Mouse (Mus musculus): ENCODE measurements around the gene Agtpbp1.

Gene Agtpbp1

GRCm38 (mm10) chr13:59477451-59477850 lies 107.6 kb downstream of the Agtpbp1 start:
- DNase-seq: no peak

- DNase-seq: no peak
These were observed 110.1 kb downstream of the Agtpbp1 start for GRCm38 (mm10) chr13:59474973-59475372.

GRCm38 (mm10) chr13:59473341-59473740 lies 111.7 kb downstream of the Agtpbp1 start:
- DNase-seq: no peak

DNA sequence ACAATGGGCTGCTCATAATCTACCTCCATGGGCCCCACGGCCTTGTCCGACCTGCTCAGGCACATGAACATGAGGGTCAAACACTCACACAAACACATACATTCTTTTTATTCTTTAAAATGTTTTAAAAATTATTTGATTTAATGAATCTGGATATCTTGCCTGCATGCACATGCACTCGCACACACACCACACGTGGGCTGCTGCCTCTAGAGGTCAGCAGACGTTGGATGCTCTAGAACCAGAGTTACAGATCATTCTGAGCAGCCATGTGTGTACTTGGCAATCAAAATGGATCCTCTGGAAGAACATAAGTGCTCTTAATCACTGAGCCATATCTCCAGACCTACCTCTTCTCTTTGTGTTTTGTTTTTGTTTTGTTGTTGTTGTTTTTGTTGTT lies 112.8 kb downstream of the Agtpbp1 start:
- peak; percentile 13 for DNase-seq

DNA sequence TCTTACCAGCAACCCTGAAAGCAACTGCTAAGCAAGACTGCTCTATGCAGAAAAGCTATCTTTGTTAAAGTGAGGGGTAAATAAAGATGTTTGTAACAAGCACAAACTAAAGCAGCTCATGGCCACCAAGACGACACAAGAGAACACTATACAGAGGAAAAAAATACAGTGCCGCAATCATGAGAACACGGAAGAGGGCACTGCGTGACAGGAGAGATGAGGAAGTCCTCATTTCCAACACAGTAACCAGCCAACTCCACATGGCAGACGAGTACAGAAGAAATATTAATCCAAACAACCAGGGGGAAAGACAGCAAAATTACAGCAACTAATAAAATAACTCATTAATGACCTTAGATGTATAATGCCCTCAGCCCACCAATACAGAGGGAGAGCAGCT lies 115.3 kb downstream of the Agtpbp1 start:
- DNase-seq: no peak

DNA sequence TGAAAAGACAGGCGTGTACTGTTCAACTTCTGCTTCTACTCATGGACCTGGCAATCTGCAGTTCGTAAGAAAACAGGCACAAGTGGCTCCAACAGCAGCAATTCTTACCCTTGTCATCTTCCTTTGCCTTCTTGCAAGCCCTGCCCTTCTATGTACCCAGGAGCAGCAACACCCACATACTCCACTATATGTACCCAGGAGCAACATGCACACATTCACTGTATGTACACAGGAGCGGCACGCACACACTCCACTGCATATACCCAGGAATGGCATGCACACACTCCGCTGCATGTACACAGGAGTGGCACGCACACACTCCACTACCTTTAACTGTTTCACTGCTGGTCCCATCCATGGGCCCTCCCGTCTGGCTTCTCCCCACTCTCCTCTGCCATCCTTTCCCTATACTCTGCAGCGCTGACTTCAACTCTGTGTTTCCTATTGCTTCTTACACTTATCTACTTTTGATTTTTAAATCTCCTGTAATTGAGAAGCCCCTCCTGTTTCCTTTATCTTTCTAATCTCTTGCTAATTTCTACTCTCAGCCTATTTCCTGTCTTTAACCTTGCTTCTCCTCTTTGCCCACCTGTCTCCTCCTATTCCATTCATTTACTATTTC lies 116.7 kb downstream of the Agtpbp1 start:
- no peak for DNase-seq

DNA sequence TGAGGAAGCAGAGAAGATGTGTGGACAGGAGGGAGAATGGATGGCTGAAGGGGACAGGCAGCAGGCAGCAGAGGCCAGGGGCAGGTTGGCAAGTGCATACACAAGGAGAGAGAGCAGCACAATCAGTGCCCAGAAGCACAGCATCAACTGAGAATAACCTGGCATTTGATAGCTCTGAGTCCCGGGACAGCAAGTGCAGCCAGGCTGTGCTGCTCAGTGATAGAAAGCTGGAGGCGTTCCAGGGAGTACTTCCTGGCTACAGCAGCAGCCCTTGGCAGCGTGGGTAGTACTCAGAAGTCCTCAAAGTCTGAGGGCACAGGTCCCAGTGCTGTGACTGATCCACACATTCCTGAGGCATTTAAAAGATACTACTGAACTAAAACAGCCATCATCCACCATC lies 117.4 kb downstream of the Agtpbp1 start:
- peak; percentile 82 for DNase-seq

GRCm38 (mm10) chr13:59460958-59461357 lies 124.1 kb downstream of the Agtpbp1 start:
- no peak for DNase-seq

DNA sequence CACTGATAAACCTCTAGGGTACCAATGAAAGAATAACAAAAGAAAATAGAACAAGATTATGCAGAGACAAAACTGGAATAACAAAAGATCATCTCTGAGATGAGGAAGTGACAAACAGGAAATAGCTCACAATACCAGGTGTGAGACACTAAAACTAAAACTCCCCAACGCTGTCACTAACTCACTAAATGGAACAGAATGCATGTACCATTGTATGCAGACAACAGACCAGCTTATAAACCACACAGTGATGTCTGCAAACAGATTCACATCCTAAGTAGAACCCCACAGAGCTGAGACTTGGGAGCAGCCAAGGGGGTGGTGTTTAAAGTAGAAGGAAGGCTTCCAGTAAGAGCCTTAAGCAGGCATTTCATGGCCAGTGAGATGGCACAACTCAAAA lies 128.8 kb downstream of the Agtpbp1 start:
- no peak for DNase-seq

- DNase-seq: no peak
These were observed 130.8 kb downstream of the Agtpbp1 start for GRCm38 (mm10) chr13:59454001-59454785.

DNA sequence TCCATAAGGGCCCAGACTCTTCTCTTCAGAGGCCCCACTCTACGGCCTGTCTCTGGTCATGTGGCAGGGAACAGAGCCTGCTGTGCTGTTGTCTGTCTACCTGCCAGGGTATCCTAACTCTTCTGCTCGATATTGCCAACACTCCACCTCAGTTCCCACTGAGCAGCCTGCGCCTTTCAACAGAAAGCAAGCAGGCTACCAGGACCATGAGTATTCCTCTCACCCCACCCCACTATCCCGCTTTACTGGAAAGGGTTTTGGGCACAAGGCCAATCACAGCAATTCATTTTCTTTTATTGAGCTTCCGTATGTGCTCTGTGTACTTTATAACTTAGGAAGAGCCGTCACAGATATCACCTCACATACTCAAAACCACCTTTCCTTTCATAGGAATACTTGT lies 131.4 kb downstream of the Agtpbp1 start:
- DNase-seq: no peak

DNA sequence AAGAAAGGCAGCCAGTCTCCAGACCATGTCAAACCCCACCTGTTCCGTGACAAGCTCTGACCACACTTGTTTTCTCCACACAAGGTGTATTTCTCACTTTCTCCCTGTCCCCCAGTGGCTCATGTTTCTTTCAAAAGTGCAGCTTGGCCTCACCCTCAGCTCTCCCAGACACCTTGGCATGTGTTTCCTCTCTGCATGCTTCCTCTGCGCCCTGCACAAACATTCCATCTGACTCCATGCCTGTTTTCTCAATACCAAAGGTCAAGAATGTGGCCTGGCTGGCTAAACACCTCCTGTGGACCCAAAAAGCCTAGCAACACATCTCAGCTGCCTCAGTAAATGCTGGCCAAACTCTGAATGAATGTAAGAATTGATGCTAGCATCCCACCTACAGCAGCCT lies 132.0 kb downstream of the Agtpbp1 start:
- peak; percentile 47 for DNase-seq

DNA sequence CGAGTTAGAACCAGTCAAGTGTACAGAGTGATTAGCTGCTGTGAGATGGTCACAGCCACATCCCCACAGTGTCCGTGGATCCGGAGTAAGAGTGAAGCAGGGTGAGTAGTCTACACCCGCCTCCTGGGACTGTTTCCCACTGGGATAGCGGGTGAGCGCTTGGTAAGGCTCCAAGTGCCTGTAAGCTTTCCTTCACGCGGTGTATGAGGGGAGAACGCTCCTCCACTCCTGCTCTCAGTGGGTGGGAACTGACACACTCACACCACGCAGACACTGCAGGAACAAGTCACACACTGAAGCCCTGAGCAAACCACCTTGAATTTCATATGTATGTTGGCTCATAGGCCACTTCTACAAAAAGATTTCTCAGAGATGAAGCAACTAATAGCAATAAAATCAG lies 134.2 kb downstream of the Agtpbp1 start:
- DNase-seq: no peak

- no peak for DNase-seq
These were observed 137.9 kb downstream of the Agtpbp1 start for GRCm38 (mm10) chr13:59447130-59447529.

DNA sequence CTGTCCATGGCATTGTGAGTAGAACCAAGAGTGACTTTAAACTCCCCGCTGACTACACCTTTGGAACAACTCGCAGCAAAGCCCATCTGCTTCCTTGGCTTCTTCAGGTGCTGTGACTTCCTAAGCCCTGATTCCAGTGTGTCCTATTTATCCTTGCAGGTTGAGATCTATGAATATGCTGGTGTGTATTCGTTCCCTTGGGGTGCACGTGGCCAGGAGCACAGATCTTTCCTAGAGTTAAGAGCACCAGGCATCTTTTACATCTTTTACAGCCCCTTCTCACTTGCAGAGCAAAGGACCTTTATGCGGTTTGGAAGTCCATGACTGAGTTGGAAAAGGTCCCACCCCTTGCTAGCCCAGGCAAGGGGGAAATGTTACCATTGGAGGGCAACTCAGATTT lies 139.8 kb downstream of the Agtpbp1 start:
- DNase-seq: no peak

DNA sequence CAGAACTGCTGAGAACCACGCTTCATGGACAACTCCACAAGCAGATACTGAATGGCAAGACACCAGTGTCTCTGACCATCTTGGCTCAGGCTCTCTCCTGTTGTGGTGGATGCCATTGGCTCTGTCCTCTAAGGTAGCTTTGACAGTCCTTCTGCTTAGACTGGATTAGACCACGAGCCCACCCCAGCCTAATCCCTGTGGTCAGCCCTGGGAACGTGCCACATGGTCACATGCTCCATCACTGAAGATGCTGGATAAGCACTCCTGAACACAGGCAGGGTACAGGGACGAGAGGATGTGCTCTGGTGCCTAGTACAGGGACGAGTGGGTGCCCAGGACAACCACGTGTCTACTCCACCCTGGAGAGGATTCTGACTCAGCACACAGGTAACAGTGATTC lies 140.7 kb downstream of the Agtpbp1 start:
- DNase-seq: no peak

- no peak for DNase-seq
These were observed 145.3 kb downstream of the Agtpbp1 start for GRCm38 (mm10) chr13:59439683-59440082.

- no peak for DNase-seq
These were observed 150.5 kb downstream of the Agtpbp1 start for GRCm38 (mm10) chr13:59434554-59434953.

- DNase-seq: peak; percentile 40
These were observed 153.7 kb downstream of the Agtpbp1 start for GRCm38 (mm10) chr13:59431124-59431864.

DNA sequence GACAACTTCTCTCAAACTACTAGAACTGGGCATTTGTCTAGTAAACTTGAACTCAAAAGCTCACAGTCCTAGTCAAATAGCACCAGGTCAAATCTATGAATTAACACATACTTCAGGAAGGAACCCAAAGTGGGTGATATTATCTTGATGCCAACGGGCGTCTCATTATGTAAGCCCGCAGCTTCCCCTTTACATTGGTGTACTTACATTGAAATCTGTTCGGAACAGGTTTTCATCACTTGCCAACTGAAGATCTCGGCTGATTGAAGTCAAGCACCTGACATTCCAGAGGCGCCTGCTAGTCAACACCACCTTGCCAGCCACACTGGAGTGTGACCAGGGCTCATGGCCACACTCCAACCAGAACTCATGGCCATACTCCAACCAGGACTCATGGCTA lies 155.7 kb downstream of the Agtpbp1 start:
- no peak for DNase-seq

DNA sequence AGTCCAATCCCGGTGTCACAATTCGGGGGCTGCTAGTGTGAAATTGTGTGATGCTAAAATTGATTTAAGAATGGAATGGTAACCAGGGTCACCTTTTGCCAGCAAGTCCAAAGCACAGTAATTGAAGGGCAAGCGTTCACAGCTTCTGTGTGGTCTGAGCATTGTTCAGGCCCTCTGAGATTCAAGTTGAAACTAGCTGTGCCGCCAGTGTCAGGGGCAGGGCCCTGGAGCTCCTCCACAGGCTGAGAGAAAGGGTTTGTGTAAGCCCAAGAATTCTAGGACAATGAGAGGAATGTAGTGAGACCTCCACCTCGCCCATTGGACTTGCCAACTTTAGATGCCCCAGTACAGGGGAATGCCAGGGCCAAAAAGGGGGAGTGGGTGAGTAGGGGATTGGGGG lies 161.2 kb downstream of the Agtpbp1 start:
- DNase-seq: no peak

- no peak for DNase-seq
These were observed 168.3 kb downstream of the Agtpbp1 start for GRCm38 (mm10) chr13:59416530-59417230.

GRCm38 (mm10) chr13:59413885-59414284 lies 171.1 kb downstream of the Agtpbp1 start:
- DNase-seq: no peak

All from lung, postnatal 14 days (tissue).